Mouse (Mus musculus) CD4-positive, CD25-positive, alpha-beta regulatory T cell, adult 2 months (primary cell): ENCODE measurements around the gene Mga.
A peak's percentile ranks its signal among the peaks of the same experiment; 100 is the strongest.

ENCODE experiments used
- DNase-seq: peaks from one replicate; pipeline ENCODE4 v3.0.0-alpha.2; 2012; ENCODE audit warnings: low read depth, low spot score

Gene Mga

DNA sequence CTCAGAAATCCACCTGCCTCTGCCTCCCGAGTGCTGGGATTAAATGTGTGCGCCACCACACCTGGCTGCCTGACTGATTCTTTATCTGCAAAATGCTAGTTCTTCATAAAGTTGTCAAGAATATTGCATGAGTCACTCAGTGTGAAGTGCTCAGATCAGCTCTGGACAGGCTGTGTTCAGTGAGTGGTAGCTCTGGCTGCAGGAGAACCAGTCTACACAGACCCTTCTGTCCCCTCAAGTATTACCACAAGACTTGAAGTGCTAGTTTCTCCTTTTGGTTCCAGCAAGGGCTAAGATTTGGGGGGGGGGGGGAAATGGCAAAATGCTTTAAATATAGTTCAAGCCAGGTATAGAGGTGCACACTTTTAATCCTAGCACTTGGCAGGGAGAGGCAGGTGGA lies 90.4 kb downstream of the Mga start:
- DNase-seq: no peak

DNA sequence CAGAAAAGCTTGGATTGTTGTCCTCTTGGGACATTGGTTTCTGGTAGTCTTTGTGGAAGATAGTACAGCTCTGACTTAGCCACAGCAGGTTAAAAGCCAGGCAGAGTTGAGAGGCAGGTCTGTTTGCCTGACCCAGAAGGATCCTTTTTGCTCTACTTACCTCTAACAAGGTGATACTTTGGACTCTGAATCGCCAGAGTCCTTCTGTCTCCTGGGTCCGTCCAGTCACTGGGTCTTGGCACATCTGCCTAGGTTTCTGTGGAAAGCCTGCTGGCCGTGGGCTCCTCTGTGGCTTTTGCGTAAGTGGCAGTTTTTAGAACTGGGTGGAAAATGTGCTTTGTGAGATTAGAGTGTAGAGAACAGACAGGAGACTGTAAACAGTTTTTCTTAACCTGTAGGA lies 91.9 kb downstream of the Mga start:
- no peak for DNase-seq

DNA sequence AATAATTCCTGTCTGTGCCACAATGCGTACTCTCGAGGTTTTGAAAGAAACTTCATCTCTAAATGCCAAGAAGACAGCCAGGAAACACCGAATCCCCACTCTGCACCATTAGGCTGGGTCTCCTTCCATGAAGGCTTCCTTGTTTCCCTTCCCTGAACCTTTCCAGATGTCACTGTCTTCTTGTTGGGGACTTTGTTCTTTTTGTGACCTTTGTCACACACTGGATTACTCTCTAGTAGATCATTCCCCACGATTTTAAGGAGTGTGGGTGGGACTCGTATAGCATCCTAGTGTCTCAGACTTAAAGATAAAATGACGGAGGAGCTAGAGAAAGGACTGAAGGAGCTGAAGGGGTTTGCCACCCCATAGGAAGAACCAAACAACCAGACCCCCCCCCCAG lies 93.9 kb downstream of the Mga start:
- DNase-seq: no peak

DNA sequence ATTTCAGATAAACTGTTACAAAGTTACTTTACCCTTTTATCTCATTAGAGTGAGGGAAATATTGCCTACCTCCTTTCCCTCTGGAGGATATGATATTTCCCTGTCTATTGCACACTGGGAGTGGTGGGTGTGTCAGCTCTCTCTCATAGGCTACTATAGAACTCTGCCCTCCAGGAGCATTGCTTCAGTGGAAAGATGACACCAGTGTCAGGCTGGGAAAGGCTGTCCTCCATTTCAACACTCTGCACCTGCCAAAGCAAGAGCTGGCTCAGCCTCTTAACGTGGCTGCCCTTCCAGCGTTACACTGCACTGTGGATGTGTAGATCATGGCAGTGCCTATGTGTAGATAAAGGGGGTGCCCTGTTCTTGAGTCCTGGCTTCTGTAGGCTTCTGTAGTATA lies 95.3 kb downstream of the Mga start:
- no peak for DNase-seq

DNA sequence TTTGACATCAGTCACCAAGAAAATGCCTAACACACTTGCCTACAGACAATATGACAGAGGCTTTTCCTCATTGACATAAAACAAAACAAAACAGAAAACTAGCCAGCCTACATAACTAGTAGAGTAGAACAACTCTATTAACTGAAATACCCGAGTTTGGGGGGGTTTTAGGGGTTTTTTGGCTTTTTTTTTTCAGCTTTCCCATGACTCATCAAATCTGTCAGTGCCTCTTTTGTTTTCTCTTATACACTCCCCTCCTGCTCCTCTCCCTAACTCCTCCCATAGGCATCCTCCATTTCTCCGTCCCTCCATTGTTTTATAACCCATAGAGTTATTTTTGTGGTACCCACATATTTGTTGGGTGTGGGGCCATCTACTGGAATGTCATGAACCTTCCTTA lies 96.5 kb downstream of the Mga start:
- no peak for DNase-seq

DNA sequence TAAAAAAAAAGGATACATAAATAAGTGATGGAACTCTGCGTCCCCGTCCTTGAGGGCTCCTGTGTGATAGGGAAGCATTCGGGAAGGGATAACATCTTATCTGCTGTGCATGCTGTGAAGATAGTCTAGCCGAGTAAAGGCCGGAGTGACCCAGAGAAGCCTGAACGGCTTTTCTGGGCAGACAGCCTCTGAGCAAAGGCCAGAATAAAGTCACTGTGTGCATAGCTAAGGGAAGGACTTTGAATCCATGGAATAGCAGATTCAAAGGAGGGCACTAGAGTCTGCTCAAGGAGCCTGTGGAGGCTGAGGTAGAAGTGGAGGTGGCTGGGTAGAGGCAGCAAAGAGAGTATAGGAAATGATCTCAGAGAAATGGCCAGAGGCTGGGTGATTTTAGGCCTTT lies 97.8 kb downstream of the Mga start:
- no peak for DNase-seq

DNA sequence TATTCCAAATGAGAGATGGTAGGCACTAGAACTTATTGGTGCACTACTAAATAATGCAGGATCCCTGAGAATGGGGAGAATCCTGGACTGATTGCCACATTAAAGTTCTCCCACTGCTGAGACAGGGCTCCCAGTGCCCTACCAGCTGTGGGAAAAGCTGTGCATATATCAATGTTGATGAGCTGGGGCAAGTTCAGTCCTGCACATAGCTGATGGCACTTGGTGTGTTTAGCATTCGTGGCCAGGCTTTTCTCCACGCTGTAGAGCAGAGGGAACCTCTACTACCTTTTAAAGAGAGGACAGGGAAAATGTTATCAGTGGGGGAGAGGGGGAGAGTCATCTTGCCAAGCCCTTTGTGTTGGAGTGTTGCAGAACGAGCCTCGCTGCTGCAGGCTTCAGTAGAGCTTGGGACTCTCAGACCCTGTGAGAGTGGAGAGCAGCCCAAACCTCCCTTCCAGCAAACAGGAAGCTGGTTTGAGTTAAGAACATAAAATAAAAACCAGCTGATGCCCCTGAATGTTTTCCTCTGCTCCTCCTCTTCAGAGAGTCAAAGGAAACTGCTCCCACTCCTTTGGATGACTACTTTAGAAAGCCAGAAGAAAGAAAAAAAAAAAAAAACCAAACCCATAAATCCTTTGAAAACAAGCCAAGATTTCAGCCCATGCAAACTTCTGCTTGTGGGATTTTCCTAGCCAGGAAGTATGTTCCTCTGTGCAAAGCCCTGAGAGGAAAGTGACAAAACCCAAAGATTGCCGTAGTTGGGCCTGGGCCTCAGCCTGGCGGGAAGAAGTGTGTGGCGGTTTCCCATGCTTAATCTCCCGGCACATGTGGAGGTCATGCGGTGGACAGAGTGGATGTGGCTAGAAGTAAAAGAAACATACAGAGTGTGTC lies 98.6 kb downstream of the Mga start:
- DNase-seq: no peak

DNA sequence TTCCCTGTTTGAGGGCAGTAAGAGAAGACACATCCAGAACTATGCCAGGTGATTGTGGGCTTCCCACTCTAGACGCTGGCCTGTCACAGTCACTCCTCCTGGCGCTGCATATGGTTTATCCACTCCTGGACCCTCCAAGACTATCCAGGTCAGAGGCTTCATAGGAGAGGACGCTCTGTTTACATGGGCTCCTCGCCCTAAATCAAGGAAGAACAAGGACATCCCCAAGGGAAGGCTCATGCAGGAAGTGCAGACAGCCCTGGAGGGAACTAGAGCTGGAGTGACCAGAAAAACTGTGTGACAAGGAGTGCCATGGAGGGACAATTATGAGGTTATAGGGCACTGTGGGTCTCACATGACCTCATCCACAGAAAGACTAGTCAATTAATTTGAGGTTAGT lies 100.3 kb downstream of the Mga start:
- no peak for DNase-seq

DNA sequence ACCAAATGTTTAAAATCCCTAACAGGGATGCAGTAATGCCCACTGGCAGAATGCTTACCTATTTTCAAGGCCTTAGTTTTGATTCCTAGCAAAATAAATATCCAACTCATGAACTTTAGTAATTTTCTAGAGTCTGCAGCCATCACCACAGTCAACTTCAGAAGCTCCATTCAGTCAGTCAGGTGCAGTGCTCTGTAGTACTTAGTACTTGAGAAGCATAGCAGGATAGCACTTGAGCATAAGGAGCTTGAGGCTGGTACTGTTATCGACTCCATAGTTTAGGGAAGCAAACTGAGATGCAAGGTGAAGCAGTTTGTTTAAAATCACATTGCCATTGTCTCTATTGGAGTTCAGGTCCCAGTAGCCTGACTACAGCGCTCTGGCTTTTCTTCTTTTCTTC lies 102.7 kb downstream of the Mga start:
- DNase-seq: no peak

DNA sequence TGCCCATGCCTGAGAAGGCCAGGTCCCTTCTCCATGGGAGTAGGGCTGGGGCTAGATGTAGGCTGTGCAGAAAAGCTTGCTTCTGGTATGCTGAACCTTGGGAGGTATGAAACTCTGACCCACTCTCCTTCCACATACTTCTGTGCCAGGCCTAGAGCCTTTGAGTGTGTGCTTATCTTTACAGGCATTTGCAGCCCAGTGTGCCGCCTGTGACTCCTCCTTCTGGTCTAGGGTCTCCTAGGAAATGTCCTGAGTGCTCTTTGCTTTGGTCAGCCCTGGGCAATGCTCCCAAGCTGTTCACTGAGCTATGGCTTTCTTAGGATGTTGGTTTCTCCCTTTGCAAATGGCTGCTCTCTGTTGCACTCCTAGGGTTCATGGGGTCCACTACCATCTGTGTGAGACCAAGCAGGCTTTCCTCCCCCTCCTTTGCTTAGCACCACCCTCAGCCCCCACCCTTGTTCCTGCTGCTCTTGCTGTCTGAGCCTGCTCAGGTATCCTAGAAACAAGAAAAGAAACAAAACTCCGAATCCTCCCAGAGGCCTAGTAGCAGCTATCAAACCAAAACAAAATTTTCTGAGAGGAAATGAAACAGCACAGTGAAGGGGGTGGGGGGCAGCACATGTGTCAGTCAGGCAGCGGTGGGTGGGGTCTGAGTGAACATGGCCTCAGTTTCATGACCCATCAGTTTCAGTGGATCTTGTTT lies 104.0 kb downstream of the Mga start:
- peak; percentile 17 for DNase-seq

DNA sequence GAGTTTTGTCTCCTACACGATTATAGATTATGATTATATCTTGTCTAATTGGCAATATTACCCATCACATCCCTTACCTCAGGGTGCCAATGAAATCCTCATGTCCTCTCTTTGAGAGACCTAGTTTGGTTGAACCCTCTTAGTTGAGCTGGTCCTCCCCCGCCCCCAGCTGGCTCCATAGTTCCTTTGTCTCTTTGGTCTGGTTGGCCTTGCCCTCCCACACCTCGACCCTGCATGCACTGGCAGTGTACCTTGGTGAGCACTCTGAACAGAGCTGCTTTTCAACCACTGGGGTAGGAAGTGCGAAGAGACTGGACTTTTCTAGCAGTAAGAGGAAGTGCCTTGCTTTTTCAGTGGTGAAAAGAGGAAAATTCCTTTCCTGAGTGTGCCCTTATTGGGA lies 104.9 kb downstream of the Mga start:
- DNase-seq: no peak

DNA sequence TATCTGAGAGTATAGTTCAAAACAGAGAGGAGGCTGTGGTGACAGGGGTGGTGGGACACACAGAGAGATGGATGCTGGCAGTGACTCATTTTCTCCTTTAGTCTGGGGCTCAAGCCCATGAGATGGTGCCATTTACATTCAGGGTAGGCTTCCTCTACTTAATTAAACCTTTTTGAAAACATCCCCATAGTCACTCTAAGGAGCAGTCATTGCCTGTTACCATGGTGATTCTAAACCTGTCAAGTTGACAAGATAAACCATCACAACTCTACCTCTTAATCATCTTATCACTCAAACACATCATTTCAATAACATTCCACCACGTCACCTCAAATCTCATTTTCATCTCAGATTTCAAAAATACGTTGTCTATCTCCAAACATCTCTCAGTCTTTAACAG lies 106.9 kb downstream of the Mga start:
- peak; percentile 65 for DNase-seq

DNA sequence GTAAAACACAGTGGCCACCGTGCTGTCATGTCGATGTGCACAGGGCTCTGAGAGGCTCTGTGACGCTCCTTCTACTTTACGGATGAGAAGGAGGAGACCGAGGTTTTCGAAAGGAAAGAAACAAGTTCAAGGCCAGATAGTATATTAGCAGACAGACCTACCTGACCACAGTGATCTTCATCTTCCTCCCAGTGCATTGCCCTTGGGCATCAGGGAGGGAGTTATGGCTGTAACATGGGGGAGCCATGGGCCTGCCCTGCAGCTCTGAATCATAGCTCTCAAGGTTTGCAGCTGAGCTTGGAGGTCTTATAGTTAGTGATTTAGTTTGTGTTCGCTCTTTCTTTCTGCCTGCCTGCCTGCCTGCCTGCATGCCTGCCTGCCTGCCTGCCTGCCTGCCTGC lies 109.7 kb downstream of the Mga start:
- no peak for DNase-seq

DNA sequence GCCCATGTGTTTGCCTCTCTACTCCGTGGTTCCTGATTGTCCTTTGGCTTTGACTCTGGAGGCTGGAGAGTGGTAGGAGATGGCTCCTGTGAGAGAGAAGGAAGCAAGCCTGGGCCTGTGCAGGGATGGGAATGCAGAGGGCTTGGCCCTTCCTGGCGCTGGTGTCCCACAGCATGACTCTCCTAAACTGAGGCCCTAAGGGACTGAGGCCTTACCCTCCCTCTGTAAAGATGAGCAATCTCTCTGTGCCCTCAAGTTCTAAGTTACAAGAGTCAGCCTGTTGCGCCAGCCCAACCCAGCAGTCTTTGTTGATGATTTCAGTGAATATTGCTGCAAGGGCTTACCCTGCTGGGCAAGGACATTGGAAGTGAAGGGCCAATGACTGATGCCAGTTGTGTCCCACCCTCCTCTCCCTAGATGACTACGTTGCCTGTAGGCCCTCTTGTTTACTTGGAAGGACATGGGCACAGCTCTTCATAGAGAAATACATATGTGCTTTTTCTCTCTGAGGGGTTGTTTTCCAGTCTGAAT lies 110.7 kb downstream of the Mga start:
- DNase-seq: no peak

DNA sequence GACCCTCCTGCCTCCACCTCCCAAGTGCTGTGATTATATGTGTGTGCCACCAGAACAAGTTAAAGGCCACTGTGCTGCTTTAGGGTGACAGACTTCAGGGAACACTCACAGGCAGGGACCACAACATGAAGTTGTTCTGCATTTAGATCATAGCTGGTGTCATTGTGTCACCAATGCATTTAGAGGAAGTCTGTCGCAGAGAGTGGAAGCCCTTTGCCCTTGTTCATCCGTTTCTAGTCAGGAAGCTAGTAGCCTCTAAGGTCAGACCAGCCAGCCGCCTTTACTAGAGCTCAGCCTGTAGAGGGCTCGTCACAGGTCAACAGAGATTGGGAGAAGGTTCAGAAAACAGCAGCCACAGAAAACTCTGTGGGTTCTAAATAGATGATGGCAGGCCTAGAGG lies 111.6 kb downstream of the Mga start:
- DNase-seq: peak; percentile 16

DNA sequence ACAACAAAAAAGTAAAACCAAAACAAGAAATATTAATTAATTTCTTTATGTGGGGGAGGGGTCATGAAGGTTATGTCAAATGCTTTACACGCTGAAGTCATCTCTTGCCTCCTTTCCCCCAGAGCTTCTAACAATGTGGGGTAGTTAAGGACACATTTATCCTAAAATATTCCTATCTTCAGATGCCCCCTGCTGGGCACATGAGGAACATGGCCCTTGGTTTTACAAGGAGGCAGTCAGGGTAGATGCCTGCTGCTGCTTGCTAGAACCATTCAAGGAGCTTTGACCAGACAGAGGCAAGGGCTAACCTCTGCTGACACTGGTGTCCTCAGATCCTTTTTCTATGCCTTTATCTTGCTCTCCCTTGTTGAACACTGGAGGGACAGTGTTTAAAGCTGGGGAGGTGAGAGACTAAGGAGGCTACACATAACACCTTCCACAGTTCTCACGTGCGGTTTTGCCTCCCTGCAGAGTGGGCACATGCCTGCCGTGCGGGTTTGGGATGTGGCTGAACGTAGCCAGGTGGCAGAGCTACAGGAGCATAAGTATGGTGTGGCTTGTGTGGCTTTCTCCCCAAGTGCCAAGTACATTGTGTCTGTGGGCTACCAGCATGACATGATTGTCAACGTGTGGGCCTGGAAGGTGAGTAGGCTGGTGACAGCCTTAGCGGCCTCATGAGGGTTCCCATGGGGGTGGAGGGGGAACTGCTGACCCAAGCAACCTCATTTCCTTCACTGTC lies 114.6 kb downstream of the Mga start:
- peak; percentile 74 for DNase-seq

DNA sequence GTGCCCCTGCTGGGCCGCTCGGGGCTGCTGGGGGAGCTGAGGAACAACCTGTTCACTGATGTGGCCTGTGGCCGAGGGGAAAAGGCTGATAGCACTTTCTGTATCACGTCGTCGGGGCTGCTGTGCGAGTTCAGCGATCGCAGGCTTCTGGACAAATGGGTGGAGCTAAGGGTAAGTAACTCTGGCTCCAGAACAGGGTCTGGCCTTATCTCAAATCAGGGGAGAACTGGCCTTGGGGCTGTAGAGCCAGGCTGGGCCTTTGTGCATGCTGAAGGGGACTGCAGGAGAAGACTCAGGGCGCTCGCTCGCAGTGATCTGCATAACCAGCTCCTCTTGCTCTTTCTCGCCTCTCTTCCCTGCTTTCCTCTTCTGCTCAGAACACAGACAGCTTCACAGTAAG lies 115.9 kb downstream of the Mga start:
- DNase-seq: no peak

DNA sequence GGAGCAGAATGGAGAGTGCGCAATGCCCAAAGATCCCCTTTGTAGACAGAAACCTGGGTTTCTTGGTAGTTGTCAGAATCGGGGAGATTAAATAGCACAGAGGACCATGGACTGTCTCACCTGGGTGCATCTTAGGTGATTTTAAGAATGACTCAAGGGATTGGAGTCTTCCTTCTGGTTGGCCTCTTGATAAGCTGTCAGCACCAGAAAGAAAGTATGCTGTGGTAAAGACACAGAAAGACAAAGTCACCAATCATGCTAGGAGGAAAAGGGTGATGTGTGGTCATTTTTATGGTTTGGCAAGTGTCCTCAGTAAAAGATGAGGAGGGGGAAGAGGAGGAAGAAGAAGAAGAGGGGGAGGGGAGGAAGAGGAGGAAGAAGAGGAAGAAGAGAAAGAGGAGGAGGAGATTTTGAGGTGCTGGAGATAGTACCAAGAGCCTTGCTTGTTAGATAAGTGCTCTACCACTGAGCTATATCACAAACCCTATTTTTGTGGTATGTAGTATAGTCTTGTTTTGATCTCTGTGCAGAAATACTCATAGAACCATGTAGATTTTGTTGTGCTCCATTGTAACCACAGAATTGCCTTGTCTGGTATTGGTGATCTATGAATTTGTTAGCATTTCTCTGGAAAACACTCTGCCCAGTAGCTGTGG lies 116.9 kb downstream of the Mga start:
- DNase-seq: no peak

DNA sequence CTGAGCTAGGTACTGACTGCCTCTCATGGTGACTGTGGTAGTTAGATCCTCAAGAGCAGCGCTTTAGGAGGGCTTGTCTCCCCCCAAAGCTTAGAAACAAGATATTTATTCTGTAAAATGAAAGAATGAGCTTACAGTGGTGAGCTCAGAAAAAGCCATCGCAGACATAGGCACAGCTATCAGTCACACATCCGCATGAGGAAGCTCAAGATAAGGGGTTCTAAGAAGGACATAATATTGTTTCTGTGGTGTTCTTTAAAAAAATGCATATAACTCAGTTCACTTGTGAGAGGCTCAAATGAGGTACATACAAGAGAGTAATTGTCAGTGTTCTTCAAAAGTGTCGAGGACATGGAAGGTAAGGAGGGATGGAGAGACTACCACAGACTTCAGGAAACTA lies 118.9 kb downstream of the Mga start:
- DNase-seq: no peak

DNA sequence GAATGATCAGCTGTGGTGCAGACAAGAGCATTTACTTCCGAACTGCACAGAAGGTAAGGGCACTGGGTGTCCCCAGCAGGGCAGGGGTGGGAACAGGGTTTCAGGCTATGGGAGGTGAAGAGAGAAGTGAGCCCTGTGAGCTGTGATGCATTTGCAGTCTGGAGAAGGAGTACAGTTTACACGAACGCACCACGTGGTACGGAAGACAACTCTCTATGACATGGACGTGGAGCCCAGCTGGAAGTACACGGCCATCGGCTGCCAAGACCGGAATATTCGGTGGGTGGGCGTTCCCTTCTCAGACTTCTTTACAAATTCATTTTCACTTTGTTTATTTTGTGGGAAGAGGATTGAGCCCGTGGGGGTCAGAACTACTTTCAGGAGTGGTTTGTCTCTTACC lies 120.6 kb downstream of the Mga start:
- DNase-seq: no peak
